Mouse (Mus musculus): Measurements from ENCODE around the gene Atp2b4. TPM values are rescaled to one million over a fixed set of nuclear protein-coding genes. Genes with fewer than 3 reads are reported as not detected.

The Atp2b4 gene
- polyA plus RNA-seq, 1 experiment = 22.8 TPM

DNA sequence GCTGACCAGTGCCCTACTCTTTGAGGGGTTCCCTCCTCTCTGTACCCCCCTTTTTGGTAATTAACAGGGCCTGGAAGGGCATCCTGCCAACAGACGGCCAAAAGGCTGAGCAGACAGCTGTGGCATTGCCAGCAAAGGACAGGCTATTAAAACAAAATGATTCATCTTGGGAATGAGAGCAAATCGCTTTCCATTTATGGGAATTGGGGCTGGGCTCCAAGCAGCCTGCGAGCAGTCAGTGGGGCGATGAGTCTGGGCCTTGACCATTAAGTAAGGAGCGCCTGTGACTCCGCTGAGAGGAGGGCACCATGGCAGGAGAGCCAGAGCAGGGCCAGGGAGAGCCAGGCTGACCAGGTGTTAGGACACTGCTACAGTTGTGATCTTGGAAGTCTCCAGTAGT lies 33.5 kb upstream of the Atp2b4 start:
- no peak for TF ChIP-seq CTCF (IDR thresholded peaks at IDR 0.05; ENCODE audit: control insufficient read depth, insufficient read depth, insufficient replicate concordance, low read depth, low read length)
- TF ChIP-seq POLR2A (IDR thresholded peaks at IDR 0.05; ENCODE audit: control insufficient read depth, low read depth, low read length) = no peak
- no peaks in the 10 kb centered on the region for H3K27me3 ChIP-seq (ENCODE audit: control insufficient read depth, insufficient read depth, low read length)
- H3K27ac ChIP-seq (ENCODE audit: control insufficient read depth, insufficient read depth, low read depth, low read length) = no peak overlapping the region
- H3K4me1 ChIP-seq (ENCODE audit: control insufficient read depth, insufficient read depth, low read length) = no peaks in the 10 kb centered on the region; the same call in none of the 2 replicates
- H3K36me3 ChIP-seq (ENCODE audit: control insufficient read depth, insufficient read depth, low read length) = no peaks in the 10 kb centered on the region
- H3K4me3 ChIP-seq (ENCODE audit: control insufficient read depth, low read depth, low read length) = no peak overlapping the region

DNA sequence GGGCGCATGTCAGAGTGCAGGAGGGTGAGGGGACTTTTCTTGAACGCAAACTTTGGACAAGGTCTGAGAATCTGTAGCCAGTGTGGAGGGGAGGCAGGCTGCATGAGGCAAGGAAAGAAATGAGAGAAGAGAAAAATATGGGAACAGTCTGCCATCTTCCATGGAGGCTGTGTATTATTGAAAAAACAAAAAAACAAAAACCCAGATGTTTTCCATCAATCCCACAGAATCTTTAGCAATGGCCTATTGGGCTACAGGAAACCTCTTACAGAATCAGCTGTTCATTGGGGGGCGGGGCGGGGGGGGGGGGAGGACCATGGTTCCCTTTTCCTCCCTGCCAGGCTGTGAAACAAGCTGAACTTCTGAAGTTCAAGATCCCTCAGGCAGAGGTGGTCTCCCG lies 31.9 kb upstream of the Atp2b4 start:
- H3K36me3 ChIP-seq (ENCODE audit: control insufficient read depth, insufficient read depth, low read length) = no peaks in the 10 kb centered on the region
- H3K27me3 ChIP-seq (ENCODE audit: control insufficient read depth, insufficient read depth, low read length) = no peaks in the 10 kb centered on the region
- TF ChIP-seq CTCF (IDR thresholded peaks at IDR 0.05; ENCODE audit: control insufficient read depth, insufficient read depth, insufficient replicate concordance, low read depth, low read length) = no peak
- no peak for TF ChIP-seq POLR2A (IDR thresholded peaks at IDR 0.05; ENCODE audit: control insufficient read depth, low read depth, low read length)
- no peak overlapping the region for H3K4me3 ChIP-seq (ENCODE audit: control insufficient read depth, low read depth, low read length)
- no peak overlapping the region for H3K27ac ChIP-seq (ENCODE audit: control insufficient read depth, insufficient read depth, low read depth, low read length)
- no peaks in the 10 kb centered on the region; the same call in none of the 2 replicates for H3K4me1 ChIP-seq (ENCODE audit: control insufficient read depth, insufficient read depth, low read length)

DNA sequence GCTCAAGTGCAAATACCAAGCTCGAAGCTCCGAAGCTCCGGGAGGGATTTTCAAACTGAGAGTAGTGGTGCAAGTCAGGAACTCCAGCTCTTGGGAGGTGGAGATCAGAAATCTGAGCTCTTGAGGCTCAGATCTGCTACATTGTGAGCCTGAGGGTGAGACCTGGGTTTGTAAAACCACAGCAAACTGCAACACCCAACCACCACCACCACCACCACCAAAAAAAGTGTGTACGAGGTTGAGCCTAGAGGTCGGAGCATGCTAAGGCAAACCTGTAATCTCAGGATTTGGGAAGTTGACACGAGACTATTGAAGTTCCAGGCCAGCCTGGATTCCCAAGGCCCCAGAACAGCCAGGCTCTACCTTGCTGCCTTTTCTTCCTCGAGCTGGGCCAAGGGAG lies 25.4 kb upstream of the Atp2b4 start:
- H3K27me3 ChIP-seq (ENCODE audit: control insufficient read depth, insufficient read depth, low read length) = no peaks in the 10 kb centered on the region
- no peaks in the 10 kb centered on the region for H3K36me3 ChIP-seq (ENCODE audit: control insufficient read depth, insufficient read depth, low read length)
- TF ChIP-seq CTCF (IDR thresholded peaks at IDR 0.05; ENCODE audit: control insufficient read depth, insufficient read depth, insufficient replicate concordance, low read depth, low read length) (no peak), POLR2A (IDR thresholded peaks at IDR 0.05; ENCODE audit: control insufficient read depth, low read depth, low read length) (no peak)
- H3K27ac ChIP-seq (ENCODE audit: control insufficient read depth, insufficient read depth, low read depth, low read length) = no peak overlapping the region
- H3K4me3 ChIP-seq (ENCODE audit: control insufficient read depth, low read depth, low read length) = no peak overlapping the region
- H3K4me1 ChIP-seq (ENCODE audit: control insufficient read depth, insufficient read depth, low read length) = no peaks in the 10 kb centered on the region

DNA sequence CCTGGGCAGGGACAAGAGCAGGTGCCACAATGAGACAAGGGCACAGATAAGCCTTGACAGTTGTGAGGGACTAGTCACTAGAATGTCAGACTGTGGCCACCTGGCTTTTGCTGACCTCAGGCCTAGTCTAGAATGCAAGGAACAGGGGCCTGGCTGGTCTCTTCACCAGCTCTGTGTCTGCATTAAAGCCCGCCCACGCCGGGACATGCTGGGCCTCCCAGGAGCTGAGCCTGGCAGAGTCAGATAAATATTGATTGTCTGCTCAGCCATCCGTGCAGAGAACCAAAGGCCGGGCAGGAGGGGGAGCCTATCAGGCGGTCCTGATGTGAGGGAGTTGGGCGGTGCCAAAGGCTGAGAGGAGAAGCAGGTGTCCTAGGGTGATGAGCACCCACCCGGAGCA lies 24.7 kb upstream of the Atp2b4 start:
- Histone ChIP-seq H3K27me3 (ENCODE audit: control insufficient read depth, insufficient read depth, low read length) (no peaks in the 10 kb centered on the region), H3K27ac (ENCODE audit: control insufficient read depth, insufficient read depth, low read depth, low read length) (no peak overlapping the region), H3K36me3 (ENCODE audit: control insufficient read depth, insufficient read depth, low read length) (no peaks in the 10 kb centered on the region), H3K4me1 (ENCODE audit: control insufficient read depth, insufficient read depth, low read length) (no peaks in the 10 kb centered on the region), H3K4me3 (ENCODE audit: control insufficient read depth, low read depth, low read length) (no peak overlapping the region)
- TF ChIP-seq POLR2A (IDR thresholded peaks at IDR 0.05; ENCODE audit: control insufficient read depth, low read depth, low read length) (no peak), CTCF (IDR thresholded peaks at IDR 0.05; ENCODE audit: control insufficient read depth, insufficient read depth, insufficient replicate concordance, low read depth, low read length) (no peak)

DNA sequence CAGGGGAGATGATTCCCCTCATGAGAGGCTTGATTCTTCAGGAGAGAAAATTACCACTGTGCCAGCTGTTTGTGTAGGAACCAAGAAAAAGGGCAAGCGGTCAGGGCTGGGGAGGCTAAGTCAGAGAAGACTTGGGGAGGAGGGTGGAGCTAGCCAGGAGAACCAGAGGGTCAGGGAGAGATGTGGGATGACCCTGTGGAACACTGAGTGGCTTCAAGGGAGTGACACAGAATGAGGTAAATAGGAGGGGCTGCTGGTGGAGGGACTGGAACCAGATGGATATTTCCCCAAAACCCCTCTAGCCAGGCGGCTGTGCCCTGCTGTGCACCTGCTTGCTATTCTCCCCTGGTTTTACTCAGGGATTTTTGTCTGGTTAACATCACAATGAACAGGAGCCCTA lies 24.3 kb upstream of the Atp2b4 start:
- H3K27me3 ChIP-seq (ENCODE audit: control insufficient read depth, insufficient read depth, low read length) = no peaks in the 10 kb centered on the region
- no peak overlapping the region for H3K27ac ChIP-seq (ENCODE audit: control insufficient read depth, insufficient read depth, low read depth, low read length)
- no peak for TF ChIP-seq CTCF (IDR thresholded peaks at IDR 0.05; ENCODE audit: control insufficient read depth, insufficient read depth, insufficient replicate concordance, low read depth, low read length)
- no peak for TF ChIP-seq POLR2A (IDR thresholded peaks at IDR 0.05; ENCODE audit: control insufficient read depth, low read depth, low read length)
- H3K36me3 ChIP-seq (ENCODE audit: control insufficient read depth, insufficient read depth, low read length) = no peaks in the 10 kb centered on the region
- H3K4me3 ChIP-seq (ENCODE audit: control insufficient read depth, low read depth, low read length) = no peak overlapping the region
- no peaks in the 10 kb centered on the region for H3K4me1 ChIP-seq (ENCODE audit: control insufficient read depth, insufficient read depth, low read length)

DNA sequence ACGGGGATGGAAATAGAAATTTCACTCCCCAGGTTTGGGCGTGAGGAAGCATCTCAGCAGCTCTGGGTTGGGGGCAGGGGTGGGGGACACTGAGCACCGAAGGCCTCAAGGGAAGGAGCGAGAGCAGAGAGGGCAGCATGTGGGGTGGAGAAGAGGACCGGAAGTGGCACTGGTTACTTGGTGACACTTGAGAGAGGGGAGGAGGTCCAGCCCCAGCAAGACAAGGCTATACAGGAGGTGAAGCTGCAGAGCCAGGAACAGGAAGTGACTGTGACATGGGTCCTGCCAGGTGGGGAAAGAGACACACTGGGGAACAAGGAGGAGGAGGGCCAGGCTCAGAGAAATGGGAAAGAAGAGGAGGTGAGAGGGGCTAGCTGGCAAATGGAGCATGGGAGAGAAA lies 20.3 kb upstream of the Atp2b4 start:
- no peak for TF ChIP-seq POLR2A (IDR thresholded peaks at IDR 0.05; ENCODE audit: control insufficient read depth, low read depth, low read length)
- TF ChIP-seq CTCF (IDR thresholded peaks at IDR 0.05; ENCODE audit: control insufficient read depth, insufficient read depth, insufficient replicate concordance, low read depth, low read length) = no peak
- Histone ChIP-seq H3K4me3 (ENCODE audit: control insufficient read depth, low read depth, low read length) (no peak overlapping the region), H3K27ac (ENCODE audit: control insufficient read depth, insufficient read depth, low read depth, low read length) (no peak overlapping the region), H3K27me3 (ENCODE audit: control insufficient read depth, insufficient read depth, low read length) (no peaks in the 10 kb centered on the region), H3K4me1 (ENCODE audit: control insufficient read depth, insufficient read depth, low read length) (no peaks in the 10 kb centered on the region), H3K36me3 (ENCODE audit: control insufficient read depth, insufficient read depth, low read length) (no peaks in the 10 kb centered on the region)

DNA sequence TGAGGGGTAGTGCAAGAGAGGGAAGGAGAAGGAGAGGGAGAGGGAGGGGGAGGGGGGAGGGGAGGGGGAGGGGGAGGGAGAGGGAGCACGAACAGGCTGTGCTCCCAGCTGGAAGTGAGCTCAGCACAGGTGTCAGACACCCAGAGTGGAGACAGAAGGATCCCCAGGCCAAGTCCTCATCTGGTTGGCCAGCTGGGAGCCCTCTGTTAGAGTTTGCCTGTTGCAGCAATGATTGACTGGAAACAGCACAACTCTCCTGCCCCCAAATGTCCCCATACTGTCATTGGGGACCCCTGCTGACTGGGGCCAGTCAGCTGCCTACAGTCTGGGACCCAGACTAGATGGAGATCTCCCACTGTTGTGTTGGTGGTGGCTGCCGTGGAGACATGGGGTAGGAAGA lies 19.3 kb upstream of the Atp2b4 start:
- TF ChIP-seq POLR2A (IDR thresholded peaks at IDR 0.05; ENCODE audit: control insufficient read depth, low read depth, low read length) (no peak), CTCF (IDR thresholded peaks at IDR 0.05; ENCODE audit: control insufficient read depth, insufficient read depth, insufficient replicate concordance, low read depth, low read length) (no peak)
- H3K4me1 ChIP-seq (ENCODE audit: control insufficient read depth, insufficient read depth, low read length) = no peaks in the 10 kb centered on the region
- no peaks in the 10 kb centered on the region for H3K36me3 ChIP-seq (ENCODE audit: control insufficient read depth, insufficient read depth, low read length)
- H3K27me3 ChIP-seq (ENCODE audit: control insufficient read depth, insufficient read depth, low read length) = no peaks in the 10 kb centered on the region
- H3K4me3 ChIP-seq (ENCODE audit: control insufficient read depth, low read depth, low read length) = no peak overlapping the region
- no peak overlapping the region for H3K27ac ChIP-seq (ENCODE audit: control insufficient read depth, insufficient read depth, low read depth, low read length)

DNA sequence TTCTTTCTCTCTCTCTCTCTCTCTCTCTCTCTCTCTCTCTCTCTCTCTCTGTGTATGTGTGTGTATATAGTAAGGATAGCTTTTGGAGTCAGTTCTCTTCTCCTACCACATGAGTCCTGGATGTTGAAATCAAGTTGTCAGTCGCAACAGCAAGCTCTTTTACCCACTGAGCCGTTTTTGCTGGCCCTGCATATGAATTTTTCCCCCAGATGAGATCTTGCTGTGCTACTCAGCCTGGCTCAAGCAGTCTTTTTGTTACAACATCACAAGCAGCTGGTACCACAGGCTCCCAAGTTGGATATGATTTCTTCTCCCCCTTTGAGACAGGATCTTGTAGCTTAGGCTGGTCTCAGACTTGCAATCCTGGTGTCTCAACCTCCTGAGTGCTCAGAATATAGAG lies 17.7 kb upstream of the Atp2b4 start:
- Histone ChIP-seq H3K4me3 (ENCODE audit: control insufficient read depth, low read depth, low read length) (no peak overlapping the region), H3K27ac (ENCODE audit: control insufficient read depth, insufficient read depth, low read depth, low read length) (no peak overlapping the region), H3K4me1 (ENCODE audit: control insufficient read depth, insufficient read depth, low read length) (no peaks in the 10 kb centered on the region), H3K36me3 (ENCODE audit: control insufficient read depth, insufficient read depth, low read length) (no peaks in the 10 kb centered on the region), H3K27me3 (ENCODE audit: control insufficient read depth, insufficient read depth, low read length) (no peaks in the 10 kb centered on the region)
- no peak for TF ChIP-seq POLR2A (IDR thresholded peaks at IDR 0.05; ENCODE audit: control insufficient read depth, low read depth, low read length)
- TF ChIP-seq CTCF (IDR thresholded peaks at IDR 0.05; ENCODE audit: control insufficient read depth, insufficient read depth, insufficient replicate concordance, low read depth, low read length) = no peak
